Mouse (Mus musculus): ENCODE measurements around the gene Itsn1. TPM values are rescaled to one million over a fixed set of nuclear protein-coding genes. Genes with fewer than 3 reads are reported as not detected.

Itsn1 gene
- polyA plus RNA-seq, 1 experiment = 12.9 TPM

GRCm38 (mm10) chr16:91810235-91810634 lies 81.2 kb downstream of the Itsn1 start:
- Histone ChIP-seq H3K4me3 (ENCODE audit: control insufficient read depth, insufficient read depth, low read length) (no peak overlapping the region), H3K27me3 (ENCODE audit: control insufficient read depth, insufficient read depth, low read length) (no peaks in the 10 kb centered on the region), H3K36me3 (ENCODE audit: control insufficient read depth, insufficient read depth, low read length) (no peaks in the 10 kb centered on the region), H3K27ac (ENCODE audit: control insufficient read depth, insufficient read depth, low read length) (no peak overlapping the region), H3K4me1 (replicated peaks; ENCODE audit: control insufficient read depth, insufficient read depth, low read length) (no peaks in the 10 kb centered on the region)
- no peak for DNase-seq
- TF ChIP-seq POLR2A (IDR thresholded peaks at IDR 0.05; ENCODE audit: control insufficient read depth, extremely low read depth, insufficient read depth, low read length, poor library complexity) (no peak), CTCF (IDR thresholded peaks at IDR 0.05; ENCODE audit: borderline replicate concordance, control insufficient read depth, extremely low read depth, insufficient read depth, low read length, poor library complexity) (no peak)
- 97% methylated on average over 7 of the region's 7 CpGs for WGBS

GRCm38 (mm10) chr16:91811339-91811738 lies 82.3 kb downstream of the Itsn1 start:
- H3K27me3 ChIP-seq (ENCODE audit: control insufficient read depth, insufficient read depth, low read length) = no peaks in the 10 kb centered on the region
- WGBS = 91% methylated on average over 7 of the region's 7 CpGs

GRCm38 (mm10) chr16:91811876-91812275 lies 82.8 kb downstream of the Itsn1 start:
- H3K36me3 ChIP-seq (ENCODE audit: control insufficient read depth, insufficient read depth, low read length) = no peaks in the 10 kb centered on the region
- H3K4me3 ChIP-seq (ENCODE audit: control insufficient read depth, insufficient read depth, low read length) = no peak overlapping the region
- TF ChIP-seq POLR2A (IDR thresholded peaks at IDR 0.05; ENCODE audit: control insufficient read depth, extremely low read depth, insufficient read depth, low read length, poor library complexity) (no peak), CTCF (IDR thresholded peaks at IDR 0.05; ENCODE audit: borderline replicate concordance, control insufficient read depth, extremely low read depth, insufficient read depth, low read length, poor library complexity) (no peak)
- no peak for DNase-seq
- WGBS = 69% methylated on average over 9 of the region's 9 CpGs
- H3K27me3 ChIP-seq (ENCODE audit: control insufficient read depth, insufficient read depth, low read length) = no peaks in the 10 kb centered on the region
- no peaks in the 10 kb centered on the region for H3K4me1 ChIP-seq (replicated peaks; ENCODE audit: control insufficient read depth, insufficient read depth, low read length)
- H3K27ac ChIP-seq (ENCODE audit: control insufficient read depth, insufficient read depth, low read length) = no peak overlapping the region

More at GRCm38 (mm10) chr16:91811339-91811738, 82.3 kb downstream of the Itsn1 start:
- Histone ChIP-seq H3K4me1 (replicated peaks; ENCODE audit: control insufficient read depth, insufficient read depth, low read length) (no peaks in the 10 kb centered on the region), H3K36me3 (ENCODE audit: control insufficient read depth, insufficient read depth, low read length) (no peaks in the 10 kb centered on the region), H3K4me3 (ENCODE audit: control insufficient read depth, insufficient read depth, low read length) (no peak overlapping the region), H3K27ac (ENCODE audit: control insufficient read depth, insufficient read depth, low read length) (no peak overlapping the region)
- TF ChIP-seq CTCF (IDR thresholded peaks at IDR 0.05; ENCODE audit: borderline replicate concordance, control insufficient read depth, extremely low read depth, insufficient read depth, low read length, poor library complexity) (no peak), POLR2A (IDR thresholded peaks at IDR 0.05; ENCODE audit: control insufficient read depth, extremely low read depth, insufficient read depth, low read length, poor library complexity) (no peak)
- DNase-seq = no peak

- WGBS = over 99% methylated on average over 6 of the region's 6 CpGs
- no peak for DNase-seq
- H3K4me1 ChIP-seq (replicated peaks; ENCODE audit: control insufficient read depth, insufficient read depth, low read length) = no peaks in the 10 kb centered on the region
- H3K27ac ChIP-seq (ENCODE audit: control insufficient read depth, insufficient read depth, low read length) = no peak overlapping the region
- no peaks in the 10 kb centered on the region for H3K27me3 ChIP-seq (ENCODE audit: control insufficient read depth, insufficient read depth, low read length)
- H3K4me3 ChIP-seq (ENCODE audit: control insufficient read depth, insufficient read depth, low read length) = no peak overlapping the region
- no peak for TF ChIP-seq POLR2A (IDR thresholded peaks at IDR 0.05; ENCODE audit: control insufficient read depth, extremely low read depth, insufficient read depth, low read length, poor library complexity)
- TF ChIP-seq CTCF (IDR thresholded peaks at IDR 0.05; ENCODE audit: borderline replicate concordance, control insufficient read depth, extremely low read depth, insufficient read depth, low read length, poor library complexity) = no peak
- H3K36me3 ChIP-seq (ENCODE audit: control insufficient read depth, insufficient read depth, low read length) = no peaks in the 10 kb centered on the region
These were observed 84.5 kb downstream of the Itsn1 start for GRCm38 (mm10) chr16:91813543-91813942.

- 91% methylated on average over 3 of the region's 3 CpGs for WGBS
- H3K4me3 ChIP-seq (ENCODE audit: control insufficient read depth, insufficient read depth, low read length) = no peak overlapping the region
- H3K36me3 ChIP-seq (ENCODE audit: control insufficient read depth, insufficient read depth, low read length) = no peaks in the 10 kb centered on the region
- TF ChIP-seq POLR2A (IDR thresholded peaks at IDR 0.05; ENCODE audit: control insufficient read depth, extremely low read depth, insufficient read depth, low read length, poor library complexity) (no peak), CTCF (IDR thresholded peaks at IDR 0.05; ENCODE audit: borderline replicate concordance, control insufficient read depth, extremely low read depth, insufficient read depth, low read length, poor library complexity) (no peak)
- DNase-seq = no peak
- no peak overlapping the region for H3K27ac ChIP-seq (ENCODE audit: control insufficient read depth, insufficient read depth, low read length)
- no peaks in the 10 kb centered on the region for H3K4me1 ChIP-seq (replicated peaks; ENCODE audit: control insufficient read depth, insufficient read depth, low read length)
- no peaks in the 10 kb centered on the region; the same call in 1 of the 2 replicates for H3K27me3 ChIP-seq (ENCODE audit: control insufficient read depth, insufficient read depth, low read length)
These were observed 86.0 kb downstream of the Itsn1 start for GRCm38 (mm10) chr16:91815067-91815466.

GRCm38 (mm10) chr16:91820299-91820698 lies 91.2 kb downstream of the Itsn1 start:
- H3K27me3 ChIP-seq (ENCODE audit: control insufficient read depth, insufficient read depth, low read length) = no peaks in the 10 kb centered on the region; the same call in 1 of the 2 replicates
- no peaks in the 10 kb centered on the region for H3K4me1 ChIP-seq (replicated peaks; ENCODE audit: control insufficient read depth, insufficient read depth, low read length)
- H3K36me3 ChIP-seq (ENCODE audit: control insufficient read depth, insufficient read depth, low read length) = no peaks in the 10 kb centered on the region
- no peak for DNase-seq
- H3K4me3 ChIP-seq (ENCODE audit: control insufficient read depth, insufficient read depth, low read length) = no peak overlapping the region
- no peak for TF ChIP-seq POLR2A (IDR thresholded peaks at IDR 0.05; ENCODE audit: control insufficient read depth, extremely low read depth, insufficient read depth, low read length, poor library complexity)
- no peak for TF ChIP-seq CTCF (IDR thresholded peaks at IDR 0.05; ENCODE audit: borderline replicate concordance, control insufficient read depth, extremely low read depth, insufficient read depth, low read length, poor library complexity)
- H3K27ac ChIP-seq (ENCODE audit: control insufficient read depth, insufficient read depth, low read length) = no peak overlapping the region
- 53% methylated on average over 8 of the region's 8 CpGs for WGBS

GRCm38 (mm10) chr16:91822325-91822724 lies 93.2 kb downstream of the Itsn1 start:
- no peak for DNase-seq
- WGBS = 91% methylated on average over 7 of the region's 7 CpGs

More at GRCm38 (mm10) chr16:91822325-91822724, 93.2 kb downstream of the Itsn1 start:
- no peaks in the 10 kb centered on the region; the same call in 1 of the 2 replicates for H3K4me1 ChIP-seq (replicated peaks; ENCODE audit: control insufficient read depth, insufficient read depth, low read length)
- H3K36me3 ChIP-seq (ENCODE audit: control insufficient read depth, insufficient read depth, low read length) = no peaks in the 10 kb centered on the region
- no peaks in the 10 kb centered on the region; the same call in 1 of the 2 replicates for H3K27me3 ChIP-seq (ENCODE audit: control insufficient read depth, insufficient read depth, low read length)
- no peak overlapping the region for H3K27ac ChIP-seq (ENCODE audit: control insufficient read depth, insufficient read depth, low read length)
- TF ChIP-seq CTCF (IDR thresholded peaks at IDR 0.05; ENCODE audit: borderline replicate concordance, control insufficient read depth, extremely low read depth, insufficient read depth, low read length, poor library complexity) (no peak), POLR2A (IDR thresholded peaks at IDR 0.05; ENCODE audit: control insufficient read depth, extremely low read depth, insufficient read depth, low read length, poor library complexity) (no peak)
- H3K4me3 ChIP-seq (ENCODE audit: control insufficient read depth, insufficient read depth, low read length) = no peak overlapping the region
